Mouse (Mus musculus): Measurements from ENCODE around the gene Tmem191c.
A peak's percentile ranks its signal among the peaks of the same experiment; 100 is the strongest.
"Not testable (repeated sequence)": the region's sequence is repeated elsewhere in the genome, so short reads cannot be mapped to it uniquely, and the experiment has no call there.

Gene Tmem191c

GRCm38 (mm10) chr16:17275721-17276120 lies at the start of gene Tmem191c:
Gene Tmem191c, plus strand, starts transcription at chr16:17276077.
- no peak for DNase-seq

GRCm38 (mm10) chr16:17226496-17226895 lies 49.4 kb upstream of the Tmem191c start:
- DNase-seq: no peak

GRCm38 (mm10) chr16:17231523-17231922 lies 44.4 kb upstream of the Tmem191c start:
- DNase-seq: not testable (repeated sequence)

- peak; percentile 94 to 96 for DNase-seq
Observed at GRCm38 (mm10) chr16:17232794-17233701, 42.8 kb upstream of the Tmem191c start, which contains the start of gene Hic2. Gene Hic2, plus strand, starts transcription at chr16:17233572.

GRCm38 (mm10) chr16:17233702-17234498 lies 42.0 kb upstream of the Tmem191c start:
- DNase-seq: peak; percentile 11 to 24

- DNase-seq: peak in 1 of 2 experiments; percentile 18
Observed at GRCm38 (mm10) chr16:17234499-17234895, 41.4 kb upstream of the Tmem191c start.

- peak; percentile 62 to 65 for DNase-seq
Observed at GRCm38 (mm10) chr16:17234916-17235665, 40.8 kb upstream of the Tmem191c start.

GRCm38 (mm10) chr16:17237634-17238033 lies 38.2 kb upstream of the Tmem191c start:
- DNase-seq: no peak

GRCm38 (mm10) chr16:17239409-17239808 lies 36.5 kb upstream of the Tmem191c start:
- no peak for DNase-seq

GRCm38 (mm10) chr16:17243731-17244130 lies 32.1 kb upstream of the Tmem191c start:
- no peak for DNase-seq

- no peak for DNase-seq
Observed at GRCm38 (mm10) chr16:17244996-17245395, 30.9 kb upstream of the Tmem191c start.

GRCm38 (mm10) chr16:17247727-17248126 lies 28.1 kb upstream of the Tmem191c start:
- peak; percentile 86 to 89 for DNase-seq

GRCm38 (mm10) chr16:17249135-17249534 lies 26.7 kb upstream of the Tmem191c start:
- DNase-seq: no peak

GRCm38 (mm10) chr16:17251539-17251938 lies 24.3 kb upstream of the Tmem191c start:
- DNase-seq: peak; percentile 86

- DNase-seq: no peak
Observed at GRCm38 (mm10) chr16:17252086-17252726, 23.7 kb upstream of the Tmem191c start.

- no peak for DNase-seq
Observed at GRCm38 (mm10) chr16:17252841-17253240, 23.0 kb upstream of the Tmem191c start.

GRCm38 (mm10) chr16:17254005-17254597 lies 21.8 kb upstream of the Tmem191c start:
- no peak for DNase-seq

GRCm38 (mm10) chr16:17255270-17255669 lies 20.6 kb upstream of the Tmem191c start:
- no peak for DNase-seq

- DNase-seq: no peak
Observed at GRCm38 (mm10) chr16:17257359-17257821, 18.5 kb upstream of the Tmem191c start.

- no peak for DNase-seq
Observed at GRCm38 (mm10) chr16:17258917-17259316, 17.0 kb upstream of the Tmem191c start.

GRCm38 (mm10) chr16:17261341-17261740 lies 14.5 kb upstream of the Tmem191c start:
- no peak for DNase-seq

- no peak for DNase-seq
Observed at GRCm38 (mm10) chr16:17266113-17266512, 9.8 kb upstream of the Tmem191c start.
